Mouse (Mus musculus) T-helper 17 cell (primary cell): ENCODE measurements around the gene Olfr193.
"Not testable (repeated sequence)": the region's sequence is repeated elsewhere in the genome, so short reads cannot be mapped to it uniquely, and the experiment has no call there.

Source experiments
- in situ Hi-C, 2 experiments: fragments of 300-600 bp; cut with MboI, MseI; formaldehyde crosslinking; loops; 1 replicate in 1 of 2; 2 replicates in 1 of 2; pipeline ENCODE4 v1.15.1; 2025; ENCODE audit warnings: high pct_unique_total_duplicates in 2 of 2

The Olfr193 gene

DNA sequence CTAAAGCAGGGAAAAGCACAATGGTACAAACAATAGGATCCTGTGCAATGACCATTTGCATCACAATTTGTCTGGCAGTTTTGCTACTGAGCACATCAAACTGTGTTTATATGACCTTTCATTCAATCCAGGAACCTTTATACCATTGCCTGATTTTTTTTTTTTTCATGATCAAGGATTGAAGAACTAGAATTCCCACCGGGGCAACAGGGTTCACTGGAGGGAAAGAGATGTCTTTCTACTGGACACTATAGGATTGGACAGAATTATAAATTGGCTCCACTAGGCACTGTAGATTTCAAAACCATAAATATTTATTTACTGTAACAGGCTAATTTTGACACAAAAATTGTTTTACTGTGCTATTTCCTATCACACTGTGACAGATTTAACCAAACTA is at the start of gene Olfr193:
Gene Olfr193, minus strand, starts transcription at position 101 of the 400 bp plus-strand sequence.
- in situ Hi-C loops: no loop called here

DNA sequence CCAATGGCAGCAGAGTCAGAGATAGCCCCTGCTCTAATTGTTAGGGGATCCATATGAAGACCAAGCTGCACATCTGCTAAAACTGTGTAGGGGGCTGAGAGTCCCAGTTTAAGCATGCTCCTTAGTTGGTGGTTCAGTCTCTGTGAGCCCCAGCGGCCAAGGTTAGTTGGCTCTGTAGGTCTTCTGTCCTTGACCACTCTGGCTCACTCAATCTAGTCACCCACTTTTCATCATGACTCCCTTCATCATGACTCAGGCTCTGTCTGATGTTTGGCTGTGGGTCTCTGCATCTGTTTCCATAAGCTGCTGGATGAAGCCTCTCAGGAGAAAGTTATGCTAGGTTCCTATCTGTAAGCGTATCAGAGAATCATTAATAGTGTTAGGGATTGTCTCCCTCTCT is 40.3 kb upstream of the Olfr193 start:
- in situ Hi-C loops: no loop called here

- in situ Hi-C loops: no loop called here
Observed at GRCm38 (mm10) chr16:59146746-59147145, 35.1 kb upstream of the Olfr193 start, which contains the start of gene Olfr195. TSS of gene Olfr195 (plus strand) at chr16:59147046.

GRCm38 (mm10) chr16:59141105-59141504 is 29.4 kb upstream of the Olfr193 start:
- in situ Hi-C loops: no loop called here

- in situ Hi-C loops: no loop called here
Observed at GRCm38 (mm10) chr16:59130740-59131139, 19.1 kb upstream of the Olfr193 start.

DNA sequence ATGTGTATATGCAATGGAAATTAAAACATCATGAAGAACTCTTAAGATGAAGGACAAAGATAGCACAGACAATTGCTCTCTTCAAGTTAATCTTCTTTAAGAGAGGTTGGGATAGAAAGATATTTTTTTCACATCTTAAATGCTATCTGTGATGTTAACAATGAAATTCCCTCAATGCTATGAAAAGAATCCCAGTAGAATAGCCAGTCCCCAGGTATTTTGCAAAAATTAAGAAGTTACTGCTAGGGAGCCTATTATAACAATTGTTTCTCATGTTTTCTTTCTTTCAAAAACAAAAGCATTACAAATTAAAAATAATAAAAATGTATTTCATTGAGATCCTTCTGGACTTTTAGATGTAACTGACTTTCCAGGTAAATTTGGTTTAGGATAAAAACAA is 9.3 kb upstream of the Olfr193 start, which contains the start of gene Olfr194:
Gene Olfr194, minus strand, starts transcription at position 101 of the 400 bp plus-strand sequence.
- in situ Hi-C loops: no loop called here

DNA sequence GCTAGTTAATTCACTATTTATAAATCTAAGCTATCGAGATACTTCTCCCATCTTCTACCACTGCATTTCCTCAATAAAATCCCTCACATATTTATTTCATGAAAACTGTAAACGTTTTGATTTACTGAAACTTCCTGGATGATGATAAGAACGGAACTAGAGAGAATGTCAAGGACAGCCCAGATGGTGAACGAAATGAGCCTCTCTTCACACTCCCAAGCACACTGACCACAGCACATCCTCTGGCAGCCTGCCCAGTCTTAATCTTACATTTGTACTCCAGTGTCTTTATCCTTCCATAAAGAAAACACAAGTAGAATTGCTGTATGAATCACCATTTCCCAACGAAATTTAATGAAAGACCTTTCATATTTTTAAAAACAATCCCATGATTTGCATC is 3.2 kb downstream of the Olfr193 start:
- in situ Hi-C loops: not testable (repeated sequence)

DNA sequence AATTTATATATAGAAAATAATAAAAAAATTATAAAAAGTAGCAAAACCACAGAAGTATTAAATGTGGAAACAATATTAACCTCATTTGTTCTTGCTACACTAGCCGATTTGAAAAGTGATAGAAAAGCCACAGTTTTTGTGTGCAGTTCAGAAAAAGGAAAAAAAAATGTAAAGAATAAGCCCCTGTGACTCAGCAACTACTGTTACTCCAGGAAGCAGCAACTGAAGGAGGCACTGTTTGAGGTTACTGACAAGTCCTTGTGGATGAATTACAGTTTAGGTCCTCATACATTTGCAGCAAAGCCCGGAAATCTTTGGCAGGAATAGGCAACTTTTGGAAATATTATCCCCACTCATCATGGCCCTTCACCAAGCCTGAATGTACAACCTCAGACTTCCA is 6.4 kb downstream of the Olfr193 start:
- in situ Hi-C loops: no loop called here

DNA sequence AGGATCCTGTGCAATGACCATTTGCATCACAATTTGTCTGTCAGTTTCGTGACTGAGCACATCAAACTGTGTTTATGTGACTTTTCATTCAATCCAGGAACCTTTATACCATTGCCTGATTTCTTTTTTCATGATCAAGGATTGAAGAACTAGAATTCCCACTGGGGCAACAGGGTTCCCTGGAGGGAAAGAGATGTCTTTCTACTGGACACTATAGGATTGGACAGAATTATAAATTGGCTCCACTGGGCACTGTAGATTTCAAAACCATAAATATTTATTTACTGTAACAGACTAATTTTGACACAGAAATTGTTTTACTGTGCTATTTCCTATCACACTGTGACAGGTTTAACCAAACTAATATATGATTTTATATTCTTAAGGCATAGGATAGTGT is 22.0 kb downstream of the Olfr193 start, which contains the start of gene Olfr191:
Gene Olfr191, minus strand, starts transcription at position 101 of the 400 bp plus-strand sequence.
- in situ Hi-C loops: not testable (repeated sequence)

DNA sequence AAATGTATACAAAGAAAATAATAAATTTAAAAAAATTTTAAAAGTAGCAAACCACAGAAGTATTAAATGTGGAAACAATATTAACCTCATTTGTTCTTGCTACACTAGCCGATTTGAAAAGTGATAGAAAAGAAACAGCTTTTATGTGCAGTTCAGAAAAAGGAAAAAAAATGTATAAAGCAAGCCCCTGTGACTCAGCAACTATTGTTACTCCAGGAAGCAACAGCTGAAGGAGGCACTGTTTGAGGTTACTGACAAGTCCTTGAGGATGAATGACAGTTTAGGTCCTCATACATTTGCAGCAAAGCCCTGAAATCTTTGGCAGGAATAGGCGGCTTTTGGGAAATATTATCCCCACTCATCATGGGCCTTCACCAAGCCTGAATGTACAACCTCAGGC is 30.6 kb downstream of the Olfr193 start:
- in situ Hi-C loops: not testable (repeated sequence)

DNA sequence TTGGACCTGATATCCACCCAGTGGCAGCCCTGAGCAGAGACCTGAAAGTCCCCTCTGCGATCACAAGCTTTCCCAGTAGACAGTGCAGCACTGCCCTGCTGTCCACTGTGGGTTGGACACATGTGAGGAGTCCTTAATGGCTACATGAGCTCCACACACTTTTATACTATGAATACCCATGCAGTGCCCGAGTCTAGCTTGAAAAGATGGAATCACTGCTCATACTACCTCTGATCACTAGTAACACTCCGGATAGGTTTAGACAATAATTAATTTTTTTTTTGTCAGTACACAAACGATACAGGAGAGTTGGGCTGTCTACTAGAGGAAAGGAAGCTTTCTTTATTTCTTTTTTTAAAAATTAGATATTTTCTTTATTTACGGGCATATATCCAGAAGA is 33.8 kb downstream of the Olfr193 start, which contains the start of gene Olfr190:
Gene Olfr190, minus strand, starts transcription at position 101 of the 400 bp plus-strand sequence.
- in situ Hi-C loops: no loop called here

GRCm38 (mm10) chr16:59073520-59073919 is 38.2 kb downstream of the Olfr193 start:
- in situ Hi-C loops: no loop called here

- in situ Hi-C loops: no loop called here
Observed at GRCm38 (mm10) chr16:59071755-59072154, 39.9 kb downstream of the Olfr193 start.

DNA sequence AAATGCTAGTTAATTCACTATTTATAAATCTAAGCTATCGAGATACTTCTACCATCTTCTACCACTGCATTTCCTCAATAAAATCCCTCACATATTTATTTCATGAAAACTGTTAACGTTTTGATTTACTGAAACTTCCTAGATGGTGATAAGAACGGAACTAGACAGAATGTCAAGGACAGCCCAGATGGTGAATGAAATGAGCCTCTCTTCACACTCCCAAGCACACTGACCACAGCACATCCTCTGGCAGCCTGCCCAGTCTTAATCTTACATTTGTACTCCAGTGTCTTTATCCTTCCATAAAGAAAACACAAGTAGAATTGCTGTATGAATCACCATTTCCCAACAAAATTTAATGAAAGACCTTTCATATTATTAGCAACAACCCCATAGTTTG is 49.3 kb downstream of the Olfr193 start:
- in situ Hi-C loops: not testable (repeated sequence)
